Mouse (Mus musculus) forebrain, postnatal 0 days (tissue): ENCODE data around the gene Igsf8. TPM values are rescaled to one million over a fixed set of nuclear protein-coding genes. Genes with fewer than 3 reads are reported as not detected.

Experiments
- ATAC-seq: fragments of 200-750 bp; cut with Nextera tagmentation; 2 replicates; pipeline ENCODE4 v1.8.0; 2017; ENCODE audit warnings: mild to moderate bottlenecking, moderate library complexity
- DNase-seq: peaks from one replicate; pipeline ENCODE4 v3.0.0-alpha.2; 2015
- H3K27ac ChIP-seq: fragments of 300-500 bp; sonication (generic); 2 replicates; pipeline ENCODE4 v1.5.1; 2014; ENCODE audit warnings: low read depth, mild to moderate bottlenecking, antibody characterized with exemption, low read length, moderate library complexity, mixed read lengths
- H3K27me3 ChIP-seq: fragments of 300-500 bp; sonication (generic); 2 replicates; pipeline ENCODE4 v1.6.1; 2014; ENCODE audit warnings: mild to moderate bottlenecking, low read length, mixed read lengths; ENCODE audit not compliant: insufficient read depth
- H3K36me3 ChIP-seq: fragments of 300-500 bp; sonication (generic); 2 replicates; pipeline ENCODE4 v1.6.1; 2014; ENCODE audit warnings: mild to moderate bottlenecking, moderate library complexity; ENCODE audit not compliant: insufficient read depth
- H3K4me1 ChIP-seq: fragments of 300-500 bp; sonication (generic); 2 replicates; pipeline ENCODE4 v1.6.1; 2014; ENCODE audit warnings: antibody characterized with exemption; ENCODE audit not compliant: insufficient read depth
- H3K4me2 ChIP-seq: fragments of 300-500 bp; sonication (generic); 2 replicates; pipeline ENCODE4 v1.6.1; 2014; ENCODE audit warnings: low read depth, mild to moderate bottlenecking, moderate library complexity
- H3K4me3 ChIP-seq: fragments of 300-500 bp; sonication (generic); 2 replicates; pipeline ENCODE4 v1.5.1; 2014; ENCODE audit warnings: low read depth, low read length, mixed read lengths
- H3K9ac ChIP-seq: fragments of 300-500 bp; sonication (generic); 2 replicates; pipeline ENCODE4 v1.6.1; 2014; ENCODE audit warnings: mild to moderate bottlenecking
- H3K9me3 ChIP-seq: fragments of 300-500 bp; sonication (generic); 2 replicates; pipeline ENCODE4 v1.6.1; 2016; ENCODE audit warnings: low read length
- CTCF ChIP-seq: sonication (generic); IDR thresholded peaks from 2 replicates; pipeline ENCODE4 v1.5.1; 2016; ENCODE audit warnings: antibody characterized with exemption, control low read depth, low read depth
- WGBS: fragments of 180-500 bp; shearing (Covaris S2); extraction: QIAGEN DNeasy Blood & Tissue Kit; methylation state at CpG from one replicate; pipeline ENCODE4 v1.1.7; 2014; 5-methylcytosine and 5-hydroxymethylcytosine counted together
- polyA plus RNA-seq: library from polyadenylated mRNA; unstranded; fragments of >200 nt; fragmentation: Nextera tagmentation; extraction: Ambion mirVana; gene quantifications from 2 replicates; pipeline ENCODE4 v1.2.1, GENCODE M21; 2015
- total RNA-seq: library from RNA; depleted of rRNA; stranded (reverse); fragments of >200 nt; gene quantifications from 2 replicates; pipeline ENCODE4 v1.2.3, GENCODE M21; 2014; rRNA removed

Gene Igsf8
- total RNA-seq (117 and 136 TPM in 2 replicates), polyA plus RNA-seq (110 and 113 TPM in 2 replicates)

GRCm38 (mm10) chr1:172261477-172262078 lies at the start of gene Igsf8:
Igsf8 (plus strand) TSS chr1:172261641.
- no peaks in the 10 kb centered on the region for H3K27me3 ChIP-seq
- no peak for ATAC-seq
- H3K4me2 ChIP-seq: no peak within 1 kb of the TSS
- DNase-seq: no peak
- H3K4me3 ChIP-seq: no peak within 1 kb of the TSS
- H3K4me1 ChIP-seq: no peaks in the 10 kb centered on the region
- H3K9ac ChIP-seq: no peak within 1 kb of the TSS
- 12% methylated on average over 8 of the region's 8 CpGs for whole genome bisulfite sequencing
- no peaks in the 10 kb centered on the region for H3K36me3 ChIP-seq
- no peak for TF ChIP-seq CTCF
- H3K27ac ChIP-seq: no peak within 1 kb of the TSS
- H3K9me3 ChIP-seq: no peaks in the 10 kb centered on the region

- no peak overlapping the region for H3K4me3 ChIP-seq
- no peak for DNase-seq
- no peak overlapping the region for H3K9ac ChIP-seq
- WGBS: 60% methylated on average over 5 of the region's 5 CpGs
- no peak overlapping the region for H3K4me2 ChIP-seq
- H3K4me1 ChIP-seq: no peaks in the 10 kb centered on the region
- TF ChIP-seq CTCF: no peak
- no peak for ATAC-seq
- no peaks in the 10 kb centered on the region for H3K27me3 ChIP-seq
- no peaks in the 10 kb centered on the region for H3K36me3 ChIP-seq
- no peaks in the 10 kb centered on the region for H3K9me3 ChIP-seq
- no peak overlapping the region for H3K27ac ChIP-seq
Observed at GRCm38 (mm10) chr1:172212776-172213175, 48.7 kb upstream of the Igsf8 start.

- TF ChIP-seq CTCF: no peak
- Histone ChIP-seq H3K4me3 (no peak overlapping the region), H3K27me3 (no peaks in the 10 kb centered on the region), H3K27ac (no peak overlapping the region), H3K9me3 (no peaks in the 10 kb centered on the region), H3K9ac (no peak overlapping the region), H3K4me2 (no peak overlapping the region), H3K36me3 (no peaks in the 10 kb centered on the region), H3K4me1 (no peaks in the 10 kb centered on the region)
- DNase-seq (no peak), ATAC-seq (peak; percentile 6; the same call in 1 of the 2 replicates)
- 28% methylated on average over 4 of the region's 4 CpGs for WGBS
Observed at GRCm38 (mm10) chr1:172213771-172214170, 47.7 kb upstream of the Igsf8 start.

GRCm38 (mm10) chr1:172214748-172215147 lies 46.7 kb upstream of the Igsf8 start:
- Histone ChIP-seq H3K4me2 (no peak overlapping the region), H3K9ac (no peak overlapping the region), H3K9me3 (no peaks in the 10 kb centered on the region), H3K27ac (no peak overlapping the region), H3K4me1 (no peaks in the 10 kb centered on the region), H3K27me3 (no peaks in the 10 kb centered on the region), H3K36me3 (no peaks in the 10 kb centered on the region), H3K4me3 (no peak overlapping the region)
- WGBS: 44% methylated on average over 3 of the region's 3 CpGs
- ATAC-seq: no peak
- no peak for DNase-seq
- TF ChIP-seq CTCF: no peak

- Histone ChIP-seq H3K9ac (no peak overlapping the region), H3K4me2 (peak overlapping the region; percentile 33), H3K9me3 (no peaks in the 10 kb centered on the region), H3K27ac (peak overlapping the region; percentile 70), H3K4me3 (no peak overlapping the region), H3K27me3 (no peaks in the 10 kb centered on the region), H3K4me1 (no peaks in the 10 kb centered on the region), H3K36me3 (no peaks in the 10 kb centered on the region)
- WGBS: 0% methylated on average over 5 of the region's 5 CpGs
- peak; percentile 75 for ATAC-seq
- peak; percentile 95 for TF ChIP-seq CTCF
- DNase-seq: peak; percentile 92
Observed at GRCm38 (mm10) chr1:172217148-172217547, 44.3 kb upstream of the Igsf8 start.

- Histone ChIP-seq H3K4me1 (no peaks in the 10 kb centered on the region), H3K27ac (no peak overlapping the region), H3K27me3 (no peaks in the 10 kb centered on the region), H3K36me3 (no peaks in the 10 kb centered on the region), H3K9ac (no peak overlapping the region), H3K9me3 (no peaks in the 10 kb centered on the region), H3K4me2 (no peak overlapping the region), H3K4me3 (no peak overlapping the region)
- WGBS: 38% methylated on average over 15 of the region's 15 CpGs
- TF ChIP-seq CTCF: no peak
- no peak for ATAC-seq
- no peak for DNase-seq
Observed at GRCm38 (mm10) chr1:172218164-172218910, 43.1 kb upstream of the Igsf8 start.
